Mouse (Mus musculus) midbrain, embryonic 10.5 days (tissue): ENCODE measurements around the gene Gm20388. TPM values are rescaled to one million over a fixed set of nuclear protein-coding genes. Genes with fewer than 3 reads are reported as not detected.

Experiments
- DNase-seq: peaks from one replicate; pipeline ENCODE4 v3.0.0-alpha.2; 2017; ENCODE audit warnings: low spot score
- H3K27ac ChIP-seq: fragments of 300-500 bp; sonication (generic); replicated peaks from 2 replicates; pipeline ENCODE4 v1.5.1; 2016; ENCODE audit warnings: mild to moderate bottlenecking
- H3K27me3 ChIP-seq: fragments of 300-500 bp; sonication (generic); 2 replicates; pipeline ENCODE4 v1.6.1; 2016; ENCODE audit warnings: low read depth, mild to moderate bottlenecking; ENCODE audit not compliant: poor library complexity, severe bottlenecking
- H3K36me3 ChIP-seq: fragments of 300-500 bp; sonication (generic); 2 replicates; pipeline ENCODE4 v1.6.1; 2016; ENCODE audit warnings: mild to moderate bottlenecking, moderate library complexity
- H3K4me1 ChIP-seq: fragments of 300-500 bp; sonication (generic); 2 replicates; pipeline ENCODE4 v1.6.1; 2016
- H3K4me3 ChIP-seq: fragments of 300-500 bp; sonication (generic); 2 replicates; pipeline ENCODE4 v1.5.1; 2016; ENCODE audit warnings: mild to moderate bottlenecking, moderate library complexity
- H3K9me3 ChIP-seq: fragments of 300-500 bp; sonication (generic); replicated peaks from 2 replicates; pipeline ENCODE4 v1.6.1; 2016; ENCODE audit warnings: mild to moderate bottlenecking
- WGBS: fragments of 180-500 bp; shearing (Covaris S2); methylation state at CpG from one replicate; pipeline ENCODE4 v1.1.7; 2016; 5-methylcytosine and 5-hydroxymethylcytosine counted together
- polyA plus RNA-seq: library from polyadenylated mRNA; unstranded; fragments of >200 nt; fragmentation: Nextera tagmentation; extraction: Ambion mirVana; gene quantifications from 2 replicates; pipeline ENCODE4 v1.2.1, GENCODE M21; 2016

Gene Gm20388
- polyA plus RNA-seq, 1 experiment from 2014 or later, result 7.1 TPM

DNA sequence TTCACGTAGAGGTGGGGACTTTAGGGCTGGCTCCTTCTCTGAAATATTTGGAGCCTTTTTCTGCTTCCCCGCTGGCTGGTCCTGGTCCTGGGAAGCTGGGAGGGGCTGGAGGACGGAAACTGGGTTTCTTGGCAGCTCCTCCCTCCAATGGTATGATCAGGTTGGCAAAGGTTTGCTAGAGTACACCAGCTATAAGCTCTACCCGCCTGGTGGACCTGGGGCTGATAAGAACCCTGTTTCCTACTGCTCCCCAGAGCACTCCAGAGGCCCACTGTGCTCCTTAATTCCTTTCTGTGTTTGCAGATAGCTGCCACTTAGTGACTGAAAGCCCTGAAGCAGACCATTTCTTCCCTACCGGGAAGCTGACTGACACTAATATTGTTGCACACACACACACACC lies 3765.0 kb downstream of the Gm20388 start:
- no peak overlapping the region for H3K27ac ChIP-seq
- H3K27me3 ChIP-seq, result no peaks in the 10 kb centered on the region
- peaks cover 27% of the 10 kb centered on the region for H3K4me1 ChIP-seq
- H3K36me3 ChIP-seq, result no peaks in the 10 kb centered on the region
- H3K4me3 ChIP-seq, result no peak overlapping the region
- 65% methylated on average over 5 of the region's 5 CpGs for WGBS
- no peaks in the 10 kb centered on the region for H3K9me3 ChIP-seq
- DNase-seq, result no peak

DNA sequence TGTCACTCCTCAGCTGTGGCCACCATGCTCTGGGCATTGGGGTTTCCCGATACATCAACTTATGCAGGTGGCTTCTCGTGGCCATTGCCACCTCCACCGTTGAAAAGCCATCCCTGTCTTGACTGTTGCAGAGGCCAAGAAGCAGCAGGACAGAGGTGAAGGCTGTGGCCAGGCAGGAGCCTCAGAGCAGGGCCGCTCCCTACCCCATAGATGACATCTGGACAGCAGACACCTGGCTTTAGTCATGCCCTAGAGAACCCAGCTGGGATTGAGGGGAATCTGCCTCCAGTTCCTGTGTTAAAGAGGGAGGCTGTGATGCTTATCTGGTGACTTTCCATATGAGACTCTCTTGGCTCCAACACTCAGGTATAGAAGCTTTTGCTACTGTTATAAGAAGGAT lies 3767.7 kb downstream of the Gm20388 start:
- H3K36me3 ChIP-seq, result no peaks in the 10 kb centered on the region
- WGBS, result 92% methylated on average over 4 of the region's 4 CpGs
- peaks cover 26% of the 10 kb centered on the region for H3K4me1 ChIP-seq
- no peak overlapping the region for H3K27ac ChIP-seq
- no peak for DNase-seq
- no peaks in the 10 kb centered on the region for H3K27me3 ChIP-seq
- no peaks in the 10 kb centered on the region for H3K9me3 ChIP-seq
- H3K4me3 ChIP-seq, result no peak overlapping the region

DNA sequence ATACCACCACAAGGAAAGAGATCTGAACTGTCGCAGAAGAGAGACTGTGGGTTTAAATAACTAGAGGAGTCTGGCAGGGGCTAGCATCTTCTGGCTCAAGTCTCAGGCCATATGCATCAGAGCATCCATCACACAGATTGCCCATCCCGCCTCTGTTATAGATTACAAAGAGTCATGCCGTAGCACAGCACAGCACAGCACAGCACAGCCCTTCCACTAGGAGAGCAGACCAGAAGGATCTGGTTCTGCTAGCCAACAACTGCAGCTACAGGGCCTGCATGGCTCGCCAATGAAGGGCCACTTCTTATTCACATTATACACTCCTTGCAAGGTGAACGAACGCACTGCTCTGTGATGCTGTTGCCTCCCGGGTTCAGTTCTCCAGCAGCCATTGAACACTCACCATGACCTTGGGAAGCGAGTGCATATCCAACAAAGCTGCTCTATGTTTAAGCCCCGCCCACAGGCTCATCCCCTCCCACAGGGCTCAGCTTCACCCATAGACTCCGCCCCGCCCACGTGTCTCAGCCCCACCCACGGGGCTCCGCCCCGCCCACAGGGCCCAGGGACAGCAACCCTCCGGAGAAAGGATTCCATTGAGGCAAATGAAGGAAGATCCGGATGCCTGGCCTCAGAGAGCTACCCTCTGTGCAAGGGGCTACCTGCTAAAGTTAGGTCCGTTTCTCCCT lies 3771.6 kb downstream of the Gm20388 start:
- Histone ChIP-seq H3K36me3 (no peaks in the 10 kb centered on the region), H3K4me3 (peak overlapping the region; percentile 32), H3K9me3 (no peaks in the 10 kb centered on the region), H3K27ac (peak overlapping the region; percentile 52; the same call in 1 of the 2 replicates), H3K4me1 (peaks cover 12% of the 10 kb centered on the region), H3K27me3 (no peaks in the 10 kb centered on the region)
- DNase-seq, result peak; percentile 84
- 22% methylated on average over 18 of the region's 18 CpGs for WGBS

DNA sequence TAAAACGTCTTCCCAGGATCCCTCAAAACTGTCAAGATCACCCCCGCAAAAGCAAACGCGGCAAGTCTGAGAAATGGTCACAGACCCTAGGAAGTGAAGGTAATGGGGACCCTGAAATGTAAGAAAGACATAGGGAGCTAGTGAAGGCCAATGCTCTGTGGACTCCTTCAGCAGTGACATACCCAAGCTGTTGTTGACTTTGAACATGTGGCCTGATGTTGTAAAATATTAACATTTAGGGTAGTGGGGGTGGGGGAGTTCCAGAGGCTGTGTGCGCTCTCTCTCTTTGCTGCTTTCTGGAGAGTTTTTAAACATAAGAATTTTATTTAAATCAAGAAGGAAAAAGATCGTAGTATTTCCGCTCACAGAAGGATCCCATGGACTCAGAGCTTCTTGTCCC lies 3772.7 kb downstream of the Gm20388 start:
- Histone ChIP-seq H3K4me1 (peaks cover 16% of the 10 kb centered on the region), H3K27ac (no peak overlapping the region), H3K36me3 (no peaks in the 10 kb centered on the region), H3K9me3 (no peaks in the 10 kb centered on the region), H3K4me3 (no peak overlapping the region), H3K27me3 (no peaks in the 10 kb centered on the region)
- no peak for DNase-seq
- WGBS, result 64% methylated on average over 7 of the region's 7 CpGs

DNA sequence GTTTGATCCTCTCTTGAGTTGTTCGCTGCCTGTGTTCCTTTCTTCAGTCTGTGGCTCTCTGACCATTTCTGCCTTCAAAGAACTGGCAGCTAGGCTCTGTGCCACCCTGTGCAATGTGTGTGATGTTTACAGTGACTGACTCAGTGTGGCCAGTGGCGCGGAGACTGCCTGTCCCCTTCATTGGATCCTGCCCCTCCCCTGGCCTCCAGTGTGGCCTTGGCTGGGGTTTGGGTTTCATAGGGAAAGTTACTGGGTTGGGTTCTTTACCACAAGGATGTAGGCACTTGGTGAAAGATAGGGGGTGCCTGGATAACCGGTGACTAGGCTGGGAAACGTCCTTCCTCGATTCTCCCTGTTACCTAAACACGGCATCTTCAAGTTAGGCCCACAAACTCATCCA lies 3774.2 kb downstream of the Gm20388 start:
- 88% methylated on average over 7 of the region's 7 CpGs for WGBS

DNA sequence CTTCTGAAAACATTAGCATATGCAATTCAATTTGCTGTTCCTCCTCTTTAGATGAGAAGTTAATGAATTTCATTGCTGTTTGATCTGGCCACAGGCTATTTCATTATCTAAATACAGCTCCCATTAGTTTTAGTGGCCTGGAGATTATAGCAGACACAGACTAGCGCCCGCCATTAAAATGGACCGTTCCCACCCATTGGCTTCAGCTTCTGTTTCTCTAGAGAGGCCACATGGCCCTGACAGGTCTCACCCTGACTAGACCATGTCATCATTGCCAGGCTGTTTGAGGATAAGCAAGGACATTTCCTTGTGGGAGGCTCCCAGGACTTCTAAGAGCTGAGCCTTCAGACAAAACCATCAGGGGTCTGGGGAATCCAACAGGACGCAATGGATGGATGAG lies 3774.8 kb downstream of the Gm20388 start:
- DNase-seq, result no peak
- H3K36me3 ChIP-seq, result no peaks in the 10 kb centered on the region
- H3K9me3 ChIP-seq, result no peaks in the 10 kb centered on the region
- 0 out of 2 replicates have a peak, but pooled peaks cover 7% of the 10 kb centered on the region for H3K27me3 ChIP-seq
- no peak overlapping the region for H3K27ac ChIP-seq
- no peak overlapping the region for H3K4me3 ChIP-seq
- peaks cover 16% of the 10 kb centered on the region for H3K4me1 ChIP-seq
- 88% methylated on average over 4 of the region's 4 CpGs for WGBS

More for the DNA sequence above, 3774.2 kb downstream of the Gm20388 start:
- H3K9me3 ChIP-seq, result no peaks in the 10 kb centered on the region
- H3K27ac ChIP-seq, result no peak overlapping the region
- no peak overlapping the region for H3K4me3 ChIP-seq
- DNase-seq, result no peak
- H3K27me3 ChIP-seq, result 0 out of 2 replicates have a peak, but pooled peaks cover 7% of the 10 kb centered on the region
- no peaks in the 10 kb centered on the region for H3K36me3 ChIP-seq
- H3K4me1 ChIP-seq, result peaks cover 16% of the 10 kb centered on the region

DNA sequence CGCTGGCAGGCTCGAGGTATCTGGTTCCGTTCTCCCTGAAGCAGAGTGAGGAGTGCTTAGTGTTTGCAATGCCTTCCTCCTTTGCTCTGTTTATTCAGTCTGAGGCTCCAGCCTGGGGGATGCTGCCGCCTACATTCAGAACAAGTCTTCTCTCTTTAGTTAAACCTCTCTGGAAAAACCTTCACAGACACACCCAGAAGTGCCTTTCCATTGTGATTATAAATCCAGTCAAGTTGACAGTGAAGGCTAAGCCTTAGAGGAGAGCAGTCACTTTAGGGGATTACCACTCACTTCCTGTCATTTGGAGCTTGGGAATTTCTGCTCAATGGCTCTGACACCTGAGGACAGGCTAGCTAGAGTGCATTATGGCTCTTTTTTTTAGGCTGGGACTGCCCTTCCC lies 3777.2 kb downstream of the Gm20388 start:
- DNase-seq, result no peak
- Histone ChIP-seq H3K4me3 (no peak overlapping the region), H3K4me1 (peaks cover 7% of the 10 kb centered on the region; the same call in 1 of the 2 replicates), H3K36me3 (no peaks in the 10 kb centered on the region), H3K27ac (no peak overlapping the region), H3K27me3 (0 out of 2 replicates have a peak, but pooled peaks cover 7% of the 10 kb centered on the region), H3K9me3 (no peaks in the 10 kb centered on the region)
- WGBS, result 59% methylated on average over 4 of the region's 4 CpGs

DNA sequence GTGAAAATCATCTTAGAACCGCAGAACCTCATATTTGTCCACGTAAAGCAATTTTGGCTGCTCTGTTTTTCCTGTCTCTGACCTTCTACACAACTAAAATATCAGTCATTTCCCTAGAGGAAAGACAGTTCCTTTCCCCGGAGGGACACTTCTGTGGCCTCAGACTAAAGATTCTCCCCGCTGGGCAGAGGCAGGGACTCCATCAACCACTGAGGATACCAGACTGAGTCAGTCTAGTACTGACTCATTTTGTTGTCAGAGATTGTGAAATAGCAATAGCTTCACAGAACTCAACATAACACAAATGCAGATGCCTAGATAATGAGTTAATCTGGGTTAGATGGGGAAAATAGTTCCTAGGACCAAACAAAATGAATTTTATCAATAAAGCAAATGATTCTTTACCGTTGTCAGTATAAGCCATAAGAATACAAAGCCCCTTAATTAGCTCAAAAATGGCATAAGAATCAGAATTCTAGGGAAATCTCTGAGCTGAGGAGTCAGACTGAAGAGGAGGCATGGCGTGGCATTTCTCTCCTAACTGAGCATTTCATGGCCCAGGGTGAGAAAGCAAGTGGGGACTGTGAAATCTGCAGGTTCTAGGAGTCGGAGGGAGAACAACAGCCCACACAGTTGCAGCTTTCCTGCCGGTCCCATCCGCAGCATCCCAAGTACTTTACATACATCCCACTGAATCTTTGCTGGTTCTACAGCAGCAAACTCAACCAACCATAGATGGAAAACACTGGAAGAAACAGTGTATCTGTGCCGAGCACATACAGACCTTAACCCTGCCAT lies 3781.7 kb downstream of the Gm20388 start:
- no peaks in the 10 kb centered on the region for H3K36me3 ChIP-seq
- H3K4me1 ChIP-seq, result peaks cover 9% of the 10 kb centered on the region; the same call in 1 of the 2 replicates
- no peak overlapping the region for H3K27ac ChIP-seq
- DNase-seq, result no peak
- no peaks in the 10 kb centered on the region for H3K9me3 ChIP-seq
- H3K27me3 ChIP-seq, result 0 out of 2 replicates have a peak, but pooled peaks cover 7% of the 10 kb centered on the region
- whole genome bisulfite sequencing, result 87% methylated on average over 10 of the region's 10 CpGs
- H3K4me3 ChIP-seq, result no peak overlapping the region

DNA sequence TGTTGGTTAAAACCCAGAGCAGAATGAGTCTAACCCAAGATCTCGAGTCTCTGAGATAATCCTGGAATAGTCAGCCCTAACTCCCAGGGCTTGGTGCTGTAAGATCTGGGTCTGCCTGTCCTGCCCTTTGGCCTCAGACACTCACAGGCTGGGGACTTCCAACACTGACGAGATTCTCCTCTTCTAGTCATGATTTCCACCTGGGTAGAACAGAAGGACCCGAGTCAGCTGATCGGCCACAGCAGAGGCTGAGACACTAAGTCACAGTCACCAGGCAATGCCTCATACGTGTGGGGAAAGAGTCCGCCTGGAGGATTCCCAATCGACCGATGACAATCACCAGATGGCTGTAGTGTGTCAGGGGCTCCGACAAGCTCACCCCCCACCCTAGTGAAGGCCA lies 3785.5 kb downstream of the Gm20388 start:
- H3K4me1 ChIP-seq, result peaks cover 17% of the 10 kb centered on the region
- no peak overlapping the region for H3K4me3 ChIP-seq
- no peak for DNase-seq
- no peak overlapping the region for H3K27ac ChIP-seq
- WGBS, result 80% methylated on average over 9 of the region's 9 CpGs
- H3K27me3 ChIP-seq, result no peaks in the 10 kb centered on the region; the same call in 1 of the 2 replicates
- no peaks in the 10 kb centered on the region for H3K9me3 ChIP-seq
- no peaks in the 10 kb centered on the region for H3K36me3 ChIP-seq

DNA sequence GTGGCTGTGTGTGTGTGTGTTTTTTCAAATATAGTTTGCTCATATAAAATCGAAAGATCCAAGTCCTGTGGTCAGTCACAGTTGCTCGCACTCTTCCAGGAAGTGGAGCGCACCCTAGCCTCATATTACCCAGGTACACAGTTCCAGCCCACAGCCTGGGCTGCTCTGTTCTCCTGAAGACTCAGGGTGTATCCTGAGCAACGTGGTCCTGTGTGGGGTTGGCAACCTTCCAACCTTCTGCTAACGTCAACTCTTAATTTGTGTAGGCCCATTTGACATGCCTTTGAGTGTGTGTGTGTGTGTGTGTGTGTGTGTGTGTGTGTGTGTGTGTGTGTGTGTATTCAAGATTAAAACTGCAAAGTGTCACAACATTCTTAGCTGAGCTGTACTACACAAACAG lies 3786.7 kb downstream of the Gm20388 start:
- H3K27me3 ChIP-seq, result no peaks in the 10 kb centered on the region; the same call in 1 of the 2 replicates
- no peak overlapping the region for H3K4me3 ChIP-seq
- WGBS, result 82% methylated on average over 5 of the region's 5 CpGs
- no peak for DNase-seq
- no peak overlapping the region for H3K27ac ChIP-seq
- H3K4me1 ChIP-seq, result peaks cover 29% of the 10 kb centered on the region
- no peaks in the 10 kb centered on the region for H3K36me3 ChIP-seq
- H3K9me3 ChIP-seq, result no peaks in the 10 kb centered on the region

DNA sequence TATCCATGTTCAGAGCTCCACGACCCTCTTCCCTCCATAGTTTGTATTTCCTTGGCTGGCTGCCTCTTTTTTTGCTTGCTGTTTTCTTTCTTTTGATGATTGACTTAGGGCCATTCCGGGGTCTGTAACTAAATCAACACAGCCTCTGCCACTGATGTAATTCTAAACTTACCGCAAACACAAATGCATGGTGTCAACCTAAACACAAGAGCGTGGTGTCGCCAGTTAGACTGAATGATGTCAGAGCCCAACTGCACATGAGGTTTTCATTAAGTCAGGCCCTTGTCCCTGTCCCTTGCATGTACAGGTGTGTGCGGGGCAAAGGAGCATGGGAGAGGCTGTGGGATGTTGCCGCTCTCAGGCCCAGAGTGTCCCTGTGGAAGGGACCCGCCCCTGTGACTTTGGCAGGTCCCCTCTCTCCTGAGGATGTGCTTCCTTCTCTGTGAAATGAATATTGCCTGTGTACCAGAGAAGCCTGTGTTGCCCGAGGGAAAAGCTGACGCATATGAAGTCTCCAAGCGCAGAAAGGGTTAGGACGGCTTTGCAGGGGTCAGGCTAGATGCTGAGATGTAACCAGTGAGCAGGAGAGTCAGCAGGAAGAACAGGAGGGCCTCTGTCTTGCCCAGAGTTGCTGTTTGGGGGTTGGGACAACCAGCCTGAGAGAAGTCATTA lies 3789.9 kb downstream of the Gm20388 start:
- no peak overlapping the region for H3K27ac ChIP-seq
- 72% methylated on average over 12 of the region's 12 CpGs for WGBS

DNA sequence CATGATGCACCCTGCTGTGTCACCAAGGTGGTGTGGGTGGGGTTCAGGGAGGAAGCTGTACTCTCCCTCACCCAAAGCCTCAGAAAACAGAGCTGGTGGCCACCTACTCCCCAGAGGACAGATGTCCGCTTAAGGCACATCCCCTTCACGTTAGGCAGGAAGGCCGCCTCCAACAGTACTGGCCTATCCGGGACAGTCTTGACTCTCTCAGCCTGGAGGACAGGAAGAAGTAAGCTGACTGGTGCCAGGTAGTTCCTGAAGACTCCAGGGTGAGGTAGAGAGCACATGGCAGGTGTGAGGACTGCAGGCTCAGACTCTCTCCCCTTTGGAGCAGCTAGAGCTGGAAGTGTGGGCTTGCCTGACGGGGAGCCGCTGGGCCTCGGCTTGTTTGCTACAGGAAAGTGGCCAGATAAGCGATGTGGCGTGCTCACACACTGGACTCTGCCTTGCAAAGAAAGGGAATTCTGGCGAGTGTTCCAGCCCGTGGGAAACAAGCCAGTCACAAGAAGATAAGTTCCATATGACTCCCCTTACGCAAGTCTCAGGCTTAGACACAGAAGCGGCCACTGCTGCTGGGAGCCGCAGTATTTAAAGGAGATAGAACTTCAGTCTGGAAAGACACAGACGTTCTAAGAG lies 3791.4 kb downstream of the Gm20388 start:
- WGBS, result 77% methylated on average over 15 of the region's 15 CpGs
- peak overlapping the region; percentile 6; the same call in 1 of the 2 replicates for H3K27ac ChIP-seq
- H3K9me3 ChIP-seq, result no peaks in the 10 kb centered on the region
- no peak for DNase-seq
- no peaks in the 10 kb centered on the region; the same call in 1 of the 2 replicates for H3K27me3 ChIP-seq
- H3K4me1 ChIP-seq, result peaks cover 26% of the 10 kb centered on the region
- no peaks in the 10 kb centered on the region for H3K36me3 ChIP-seq
- no peak overlapping the region for H3K4me3 ChIP-seq

More for the DNA sequence above, 3789.9 kb downstream of the Gm20388 start:
- no peak for DNase-seq
- Histone ChIP-seq H3K4me1 (peaks cover 26% of the 10 kb centered on the region), H3K9me3 (no peaks in the 10 kb centered on the region), H3K36me3 (no peaks in the 10 kb centered on the region), H3K27me3 (no peaks in the 10 kb centered on the region; the same call in 1 of the 2 replicates), H3K4me3 (no peak overlapping the region)
